Mouse (Mus musculus): ENCODE data around the gene Ttn.

GRCm38 (mm10) chr2:76702188-76702587 is 280.2 kb downstream of the Ttn start:
- TF ChIP-seq CTCF (IDR thresholded peaks at IDR 0.05; ENCODE audit: extremely low read depth, insufficient read depth, insufficient read length, insufficient replicate concordance) = no peak
- no peak for TF ChIP-seq POLR2A (IDR thresholded peaks at IDR 0.05; ENCODE audit: low read depth, low read length)

All from spleen, adult 2 months (tissue).